In the genomic region with DNA sequence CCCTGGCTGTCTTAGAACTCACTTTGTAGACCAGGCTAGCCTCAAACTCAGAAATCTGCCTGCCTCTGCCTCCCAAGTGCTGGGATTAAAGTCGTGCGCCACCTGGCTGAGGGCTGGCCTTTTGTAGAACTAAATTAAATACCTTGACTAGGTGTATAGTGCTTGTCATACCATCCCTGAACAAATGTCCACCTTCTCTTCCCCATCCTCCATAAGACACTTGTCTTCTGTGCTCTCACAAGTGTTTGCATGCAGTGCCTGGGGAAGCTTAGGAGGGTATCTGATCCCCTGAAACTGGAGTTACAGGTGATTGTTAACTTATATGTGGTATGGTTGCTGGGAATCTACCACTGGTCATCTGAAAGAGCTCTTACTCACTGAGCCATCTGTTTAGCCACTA, we compare ENCODE assay signal across 18 mouse cellular contexts.
"Had no signal": no experiment of that assay in that cellular context is flagged by ENCODE, and none has a peak within 500 bp of the region (broad histone marks: within the 10 kb centered on the region; RNA-seq: fewer than 3 reads in every experiment).

No protein-coding gene starts in this region.

- H3K27me3 ChIP-seq: liver, embryonic 13.5 days; liver, embryonic 15.5 days; megakaryocyte, embryonic 14.5 days; midbrain, embryonic 13.5 days; midbrain, embryonic 15.5 days; neural tube, embryonic 12.5 days; stomach, embryonic 15.5 days had no signal

- H3K9ac ChIP-seq: liver, embryonic 13.5 days; liver, embryonic 15.5 days; liver, postnatal 0 days; midbrain, embryonic 13.5 days; midbrain, embryonic 15.5 days; neural tube, embryonic 12.5 days; stomach, embryonic 15.5 days had no signal

- H3K4me2 ChIP-seq: liver, embryonic 13.5 days; liver, embryonic 15.5 days; midbrain, embryonic 11.5 days; midbrain, embryonic 13.5 days; midbrain, embryonic 15.5 days; neural tube, embryonic 12.5 days; stomach, embryonic 15.5 days had no signal

- H3K4me1 ChIP-seq: megakaryocyte, embryonic 14.5 days; midbrain, embryonic 13.5 days; midbrain, embryonic 15.5 days; neural tube, embryonic 12.5 days; stomach, embryonic 15.5 days had no signal

- H3K4me3 ChIP-seq: liver, embryonic 13.5 days; liver, embryonic 15.5 days; megakaryocyte, embryonic 14.5 days; midbrain, embryonic 13.5 days; midbrain, embryonic 15.5 days; neural tube, embryonic 12.5 days; stomach, embryonic 15.5 days had no signal

- H3K27ac ChIP-seq: liver, embryonic 13.5 days; liver, embryonic 15.5 days; macrophage; midbrain, embryonic 13.5 days; midbrain, embryonic 15.5 days; neural tube, embryonic 12.5 days; stomach, embryonic 15.5 days; stomach, postnatal 0 days had no signal

- DNase-seq: liver, embryonic 13.5 days; liver, postnatal 0 days; lung, adult 2 months; lung, postnatal 14 days; lung, postnatal 36 days; right cerebral cortex, postnatal 14 days; thymus, adult 2 months; thymus, postnatal 25 days; thymus, postnatal 4 days had no signal

- H3K9me3 ChIP-seq: liver, embryonic 13.5 days; liver, embryonic 15.5 days; megakaryocyte, embryonic 14.5 days; midbrain, embryonic 13.5 days; midbrain, embryonic 15.5 days; neural tube, embryonic 12.5 days; stomach, embryonic 15.5 days had no signal
